Mouse (Mus musculus): ENCODE data around the gene 4930402H24Rik.

4930402H24Rik gene

DNA sequence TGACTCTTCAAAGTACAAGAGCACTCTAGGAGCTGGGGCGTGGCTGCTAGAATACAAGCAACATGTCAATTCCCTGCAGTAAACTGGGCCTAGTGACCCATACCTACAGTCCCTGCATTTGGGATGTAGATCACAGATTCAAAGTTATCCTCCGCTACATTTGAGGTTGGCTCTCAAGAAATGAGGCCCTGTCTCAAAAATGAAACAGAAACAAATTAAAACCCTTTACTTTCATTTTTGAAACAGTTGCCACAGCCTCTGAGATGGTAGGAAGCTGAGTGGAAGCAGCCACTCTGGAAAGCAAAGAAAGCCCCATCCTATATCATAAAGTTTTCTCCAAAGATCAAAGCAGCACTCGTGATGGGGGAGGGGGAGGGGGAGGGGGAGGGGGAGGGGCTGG lies 172.8 kb downstream of the 4930402H24Rik start:
- no peak for DNase-seq (ENCODE audit: low spot score in 2 of 2)

GRCm38 (mm10) chr2:130731855-130732254 lies 174.4 kb downstream of the 4930402H24Rik start:
- no peak for DNase-seq (ENCODE audit: low spot score in 2 of 2)

DNA sequence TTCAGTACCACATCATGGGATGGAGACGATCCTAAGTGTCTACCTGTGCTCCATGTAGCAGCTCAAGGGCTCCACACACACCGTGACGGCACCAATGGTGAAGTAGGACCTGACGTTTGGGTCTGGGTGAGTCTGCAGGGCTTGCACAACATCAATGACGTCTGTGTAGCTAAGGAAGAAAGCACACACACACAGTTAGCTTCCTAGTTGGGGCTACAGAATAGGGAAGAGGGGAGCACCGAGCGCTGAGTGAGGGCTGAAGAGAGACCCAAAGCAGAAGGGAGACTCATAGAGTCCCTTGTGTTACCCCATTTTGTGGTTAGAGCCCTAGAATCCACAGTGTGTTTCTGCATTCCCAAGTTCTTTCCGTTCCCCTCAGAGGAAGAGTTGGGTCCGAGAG lies 175.5 kb downstream of the 4930402H24Rik start:
- no peak for DNase-seq (ENCODE audit: low spot score in 2 of 2)

- DNase-seq (ENCODE audit: low spot score in 2 of 2), result no peak
Measured at GRCm38 (mm10) chr2:130728906-130729585, 177.2 kb downstream of the 4930402H24Rik start.

GRCm38 (mm10) chr2:130727752-130728151 lies 178.5 kb downstream of the 4930402H24Rik start:
- DNase-seq (ENCODE audit: low spot score in 2 of 2), result no peak

GRCm38 (mm10) chr2:130724369-130724768 lies 181.8 kb downstream of the 4930402H24Rik start:
- no peak for DNase-seq (ENCODE audit: low spot score in 2 of 2)

DNA sequence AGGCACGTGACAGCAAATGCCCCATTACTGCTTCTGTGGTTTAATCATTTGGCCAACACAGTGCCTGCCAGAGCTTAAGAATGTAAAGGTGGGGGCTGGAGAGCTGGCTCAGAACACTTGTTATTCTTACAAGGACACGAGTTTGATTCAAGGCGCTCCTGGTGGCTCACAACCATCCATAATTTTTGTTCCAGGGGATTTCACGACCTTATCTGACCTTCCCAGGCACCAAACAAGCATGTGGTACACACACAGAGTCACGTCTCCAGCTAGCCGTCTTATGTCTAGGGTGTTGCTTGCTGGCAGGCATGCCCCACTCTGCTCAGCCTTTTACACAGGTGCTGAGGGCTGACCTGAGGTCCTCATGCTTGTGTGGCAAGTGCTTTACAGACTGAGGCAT lies 188.3 kb downstream of the 4930402H24Rik start:
- DNase-seq (ENCODE audit: low spot score in 2 of 2), result no peak

DNA sequence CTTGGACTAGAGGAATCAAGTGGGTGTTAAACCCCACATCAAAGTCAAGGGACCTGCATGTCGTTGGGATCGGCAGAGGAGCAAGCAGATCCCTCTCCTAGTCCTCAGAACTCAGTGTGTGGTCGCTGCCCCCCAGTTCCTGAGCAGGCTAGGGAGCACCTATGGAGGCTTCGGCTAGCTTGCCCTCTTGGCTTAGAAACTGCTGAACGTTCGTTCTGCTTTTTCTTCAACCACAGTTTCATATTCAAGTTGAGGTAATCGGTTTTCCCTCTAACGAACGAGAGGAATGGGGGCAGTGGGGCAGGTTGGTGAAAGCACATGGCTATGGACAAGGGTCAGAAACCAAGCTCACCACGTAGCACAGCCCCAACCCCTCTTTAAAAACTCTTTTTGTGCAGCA lies 199.1 kb downstream of the 4930402H24Rik start:
- no peak for DNase-seq (ENCODE audit: low spot score in 2 of 2)

DNA sequence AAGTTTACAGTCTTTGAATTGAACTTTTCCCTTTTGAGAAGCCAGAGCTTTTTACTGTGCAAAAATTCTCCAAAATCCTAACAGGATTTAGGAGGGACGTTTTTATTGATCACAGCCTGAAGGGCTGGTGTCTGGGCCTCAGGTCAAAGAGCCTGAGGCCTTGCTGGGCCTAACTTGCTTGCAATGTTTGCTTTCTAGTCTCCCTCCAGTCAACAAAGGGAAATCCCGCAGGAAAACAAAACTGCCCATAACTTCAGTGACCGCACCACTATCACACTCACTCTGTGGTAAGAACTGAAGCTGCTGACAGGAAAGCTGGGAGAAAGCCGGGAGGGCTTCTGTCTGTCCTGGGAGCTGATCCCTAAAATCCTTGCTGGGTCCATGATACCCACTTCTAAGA lies 199.6 kb downstream of the 4930402H24Rik start:
- no peak for DNase-seq (ENCODE audit: low spot score in 2 of 2)

GRCm38 (mm10) chr2:130705178-130705577 lies 201.0 kb downstream of the 4930402H24Rik start:
- DNase-seq (ENCODE audit: low spot score in 2 of 2), result no peak

DNA sequence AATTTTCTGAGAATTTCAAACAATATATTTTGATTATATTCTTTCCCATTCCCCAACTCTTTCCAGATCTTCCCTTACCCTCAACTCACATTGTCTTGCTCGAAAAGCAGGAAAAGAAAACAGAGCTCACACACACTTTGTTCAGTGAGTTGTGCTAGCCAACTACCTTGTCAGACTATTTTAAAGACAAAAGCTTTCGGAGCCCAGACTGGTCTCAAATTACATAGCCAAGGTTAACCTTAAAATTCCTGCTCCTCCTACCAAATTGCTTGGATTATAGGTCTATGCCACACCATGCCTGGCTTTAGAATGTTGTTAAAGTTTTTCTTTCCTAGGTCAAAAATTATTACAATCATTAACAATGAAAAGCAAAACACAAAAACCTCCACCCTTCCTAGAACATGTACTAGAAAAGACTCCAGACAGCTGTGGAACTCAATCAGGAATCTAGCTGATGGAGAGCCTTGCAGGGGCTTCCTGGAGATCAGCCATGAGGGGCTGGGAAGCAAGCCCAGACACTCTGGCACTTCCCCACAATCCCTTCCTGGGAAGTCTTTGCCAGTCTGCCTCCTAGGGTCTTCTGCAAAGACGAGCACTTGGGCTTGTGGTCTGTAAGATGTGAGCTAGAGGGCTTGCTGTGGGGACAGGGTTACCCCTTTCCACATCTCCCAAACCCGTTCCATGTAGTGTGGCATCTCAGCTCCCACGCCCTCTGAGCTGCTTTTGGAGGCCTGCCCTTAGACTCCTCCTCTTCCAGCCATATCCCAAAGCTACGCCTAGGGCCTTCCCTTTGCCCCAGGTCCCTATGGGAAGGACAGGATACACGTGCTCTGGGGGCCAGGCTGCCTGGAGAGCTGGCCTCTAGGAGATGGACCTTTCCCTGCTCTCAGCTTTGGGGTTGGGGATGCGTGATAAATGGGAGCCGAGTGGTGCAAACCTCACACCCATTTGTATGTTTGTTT lies 201.9 kb downstream of the 4930402H24Rik start:
- peak in 1 of 2 experiments; percentile 24 for DNase-seq (ENCODE audit: low spot score in 2 of 2)

GRCm38 (mm10) chr2:130697821-130698266 lies 208.4 kb downstream of the 4930402H24Rik start:
- DNase-seq (ENCODE audit: low spot score in 2 of 2), result no peak

- peak in 1 of 2 experiments; percentile 23 for DNase-seq (ENCODE audit: low spot score in 2 of 2)
Measured at GRCm38 (mm10) chr2:130697153-130697810, 208.9 kb downstream of the 4930402H24Rik start, which contains the start of gene Slc4a11. Gene Slc4a11, minus strand, starts transcription at chr2:130697519.

DNA sequence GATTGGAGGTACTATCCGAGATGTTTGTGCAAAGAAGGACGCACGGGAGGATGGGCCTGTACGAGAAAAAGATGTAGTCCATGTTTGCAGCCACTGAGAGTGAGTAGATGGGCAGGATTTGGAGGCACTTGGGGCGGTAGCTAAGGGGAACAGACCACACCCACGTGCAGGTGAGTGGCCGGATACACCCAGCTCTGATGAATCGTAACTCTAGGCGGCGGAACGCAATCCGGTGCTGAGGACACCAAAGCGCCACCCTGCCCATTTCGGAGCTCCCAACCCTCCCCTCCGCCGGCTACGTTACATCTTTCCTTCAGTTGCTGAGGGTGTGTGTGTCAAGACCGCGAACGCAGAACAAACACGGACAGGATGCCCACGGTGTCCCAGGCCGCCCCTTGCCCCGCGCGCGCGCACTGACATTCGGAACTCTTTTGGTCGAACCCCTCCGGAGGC lies 209.5 kb downstream of the 4930402H24Rik start:
- no peak for DNase-seq (ENCODE audit: low spot score in 2 of 2)

DNA sequence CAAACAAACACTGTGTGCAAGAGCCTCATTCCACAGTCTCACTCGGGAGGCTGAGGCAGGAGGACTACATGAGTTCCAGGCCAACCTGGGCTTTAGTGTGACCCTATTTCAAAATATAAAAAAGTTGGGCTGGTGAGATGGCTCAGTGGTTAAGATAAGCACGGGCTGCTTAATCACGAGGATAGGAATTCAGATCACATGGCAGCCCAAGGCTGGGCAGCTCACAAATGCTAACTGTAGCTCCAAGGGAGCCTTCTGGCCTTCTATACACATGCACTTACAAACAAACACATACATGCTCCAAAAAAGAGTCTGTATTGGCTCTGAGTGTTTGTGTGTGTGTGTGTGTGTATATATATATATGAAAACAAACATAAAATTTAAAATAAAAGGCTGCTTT lies 212.6 kb downstream of the 4930402H24Rik start:
- DNase-seq (ENCODE audit: low spot score in 2 of 2), result no peak

GRCm38 (mm10) chr2:130689011-130689410 lies 217.2 kb downstream of the 4930402H24Rik start:
- no peak for DNase-seq (ENCODE audit: low spot score in 2 of 2)

GRCm38 (mm10) chr2:130685426-130685825 lies 220.8 kb downstream of the 4930402H24Rik start:
- no peak for DNase-seq (ENCODE audit: low spot score in 2 of 2)

GRCm38 (mm10) chr2:130681531-130681930 lies 224.7 kb downstream of the 4930402H24Rik start:
- DNase-seq (ENCODE audit: low spot score in 2 of 2), result no peak

DNA sequence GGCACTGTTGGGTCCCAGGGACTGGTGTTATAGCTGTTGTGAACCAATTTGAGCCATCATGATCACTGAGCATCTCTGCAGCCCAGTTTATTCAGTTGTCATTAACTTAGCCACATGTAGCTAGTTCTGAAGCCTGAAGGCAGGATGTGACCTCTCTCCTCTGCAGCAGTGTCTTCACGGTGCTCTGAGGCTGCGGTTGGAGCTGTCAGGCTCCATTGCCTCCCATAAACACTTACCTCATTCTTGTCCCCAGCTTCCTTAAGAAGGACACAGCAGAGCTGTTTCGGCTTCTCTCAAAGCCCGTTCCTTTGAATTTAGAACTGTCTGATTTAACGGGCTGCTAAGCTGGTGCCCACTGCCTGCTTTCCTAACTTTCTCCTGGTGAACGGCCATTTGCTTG lies 226.3 kb downstream of the 4930402H24Rik start:
- no peak for DNase-seq (ENCODE audit: low spot score in 2 of 2)

GRCm38 (mm10) chr2:130679154-130679553 lies 227.1 kb downstream of the 4930402H24Rik start:
- DNase-seq (ENCODE audit: low spot score in 2 of 2), result no peak

DNA sequence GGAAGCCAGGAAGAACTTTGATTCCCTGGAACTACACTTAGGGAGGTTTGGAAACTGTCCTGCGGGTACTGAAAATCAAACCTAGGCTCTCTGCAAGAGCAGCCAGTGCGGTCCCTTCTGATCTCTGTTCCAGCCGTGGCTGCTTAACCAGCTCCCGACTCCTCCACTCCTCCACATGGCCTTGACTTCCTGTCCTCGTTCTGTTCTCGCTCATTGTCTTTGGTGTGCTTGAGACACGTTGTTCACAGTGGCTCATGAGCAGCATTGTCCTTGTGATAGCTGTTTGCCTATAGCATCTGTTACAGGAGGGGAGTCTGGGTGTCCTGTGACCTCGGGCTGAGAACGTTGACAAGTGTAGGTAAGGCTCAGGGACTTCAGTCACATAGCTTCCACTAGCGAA lies 229.0 kb downstream of the 4930402H24Rik start:
- DNase-seq (ENCODE audit: low spot score in 2 of 2), result no peak

- DNase-seq (ENCODE audit: low spot score in 2 of 2), result peak; percentile 77 to 84
Measured at GRCm38 (mm10) chr2:130667559-130667958, 238.6 kb downstream of the 4930402H24Rik start, which contains the start of gene Itpa. Gene Itpa, plus strand, starts transcription at chr2:130667610.
